Mouse (Mus musculus): ENCODE data around the gene Ankrd34c. TPM values are rescaled to one million over a fixed set of nuclear protein-coding genes. Genes with fewer than 3 reads are reported as not detected.
A peak's percentile ranks its signal among the peaks of the same experiment; 100 is the strongest.

Ankrd34c gene
- total RNA-seq, 2 experiments from 2014 or later, result 9.5 to 10.9 TPM

- intact Hi-C loops (cut with DNase I), result no loop called here
- DNase-seq (ENCODE audit: low spot score in 2 of 2), result no peak
Measured at GRCm38 (mm10) chr9:89689179-89689578, 49.1 kb downstream of the Ankrd34c start.

- intact Hi-C loops (cut with DNase I), result no loop called here
- DNase-seq (ENCODE audit: low spot score in 2 of 2), result peak; percentile 31 to 72
Measured at GRCm38 (mm10) chr9:89687503-89688226, 50.6 kb downstream of the Ankrd34c start.

GRCm38 (mm10) chr9:89686262-89686661 is 52.0 kb downstream of the Ankrd34c start:
- intact Hi-C loops (cut with DNase I), result no loop called here
- DNase-seq (ENCODE audit: low spot score in 2 of 2), result no peak

- peak in 1 of 2 experiments; percentile 24 for DNase-seq (ENCODE audit: low spot score in 2 of 2)
- intact Hi-C loops (cut with DNase I), result loop anchor here (10.0 kb wide), 1 partner anchor 304 kb away; no protein-coding TSS in a partner anchor
Measured at GRCm38 (mm10) chr9:89678974-89679373, 59.3 kb downstream of the Ankrd34c start.

Other genes starting within 250 kb of the Ankrd34c start
- gene Minar1, start 115.3 kb downstream of the Ankrd34c start, total RNA-seq (2021), result 10 to 100 TPM in 1 of 2 experiments, 1 to 10 TPM in 1; 9.9 to 12.3 TPM
- gene Tmed3, start 33.4 kb downstream of the Ankrd34c start, total RNA-seq (2021), result 10 to 100 TPM; 27.3 to 28.8 TPM
- 100 to 1,000 TPM; 146 to 187 TPM for gene Rasgrf1, start 171.4 kb upstream of the Ankrd34c start, total RNA-seq (2021)

All from left cerebral cortex, postnatal 14 days (tissue).